Mouse (Mus musculus) embryonic facial prominence, embryonic 10.5 days (tissue): ENCODE measurements at regions not wholly inside any gene's neighbourhood (a gene's known extent, or its start where the extent isn't known, plus 50 kb on each side); places are given as distances from the start of the nearest gene placed in this dataset.

Experiments
- DNase-seq: peaks from one replicate; pipeline ENCODE4 v3.0.0-alpha.2; 2017; ENCODE audit warnings: low spot score
- H3K27ac ChIP-seq: fragments of 300-500 bp; sonication (generic); replicated peaks from 2 replicates; pipeline ENCODE4 v1.5.1; 2016; ENCODE audit warnings: mild to moderate bottlenecking
- H3K27me3 ChIP-seq: fragments of 300-500 bp; sonication (generic); replicated peaks from 2 replicates; pipeline ENCODE4 v1.6.1; 2016; ENCODE audit warnings: low read depth, mild to moderate bottlenecking; ENCODE audit not compliant: poor library complexity, severe bottlenecking
- H3K36me3 ChIP-seq: fragments of 300-500 bp; sonication (generic); replicated peaks from 2 replicates; pipeline ENCODE4 v1.6.1; 2016; ENCODE audit warnings: mild to moderate bottlenecking, moderate library complexity
- H3K4me1 ChIP-seq: fragments of 300-500 bp; sonication (generic); 2 replicates; pipeline ENCODE4 v1.6.1; 2016
- H3K4me3 ChIP-seq: fragments of 300-500 bp; sonication (generic); 2 replicates; pipeline ENCODE4 v1.5.1; 2016; ENCODE audit warnings: mild to moderate bottlenecking, moderate library complexity
- H3K9me3 ChIP-seq: fragments of 300-500 bp; sonication (generic); 2 replicates; pipeline ENCODE4 v1.6.1; 2016; ENCODE audit warnings: mild to moderate bottlenecking
- WGBS: fragments of 180-500 bp; shearing (Covaris S2); methylation state at CpG from one replicate; pipeline ENCODE4 v1.1.7; 2016; 5-methylcytosine and 5-hydroxymethylcytosine counted together

DNA sequence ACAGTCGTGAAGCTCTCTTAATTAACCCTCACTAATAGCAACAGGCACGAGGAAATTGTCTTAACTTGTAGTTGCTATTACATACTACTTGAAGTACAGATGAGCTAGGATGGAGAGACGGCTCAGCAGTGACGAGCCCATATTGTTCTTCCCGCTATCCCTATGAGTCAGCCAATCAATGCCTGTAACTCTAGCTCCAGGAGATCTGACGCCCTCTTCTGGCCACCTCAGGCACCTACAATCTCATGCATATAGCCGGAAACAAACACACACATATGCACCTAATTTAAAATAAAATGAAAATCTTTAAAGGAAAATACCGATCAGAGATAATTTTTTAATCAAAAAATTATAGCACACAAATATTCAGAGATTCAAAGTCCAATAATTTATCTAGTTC lies 125.3 kb upstream of the Fn1 start:
- Histone ChIP-seq H3K27me3 (no peaks in the 10 kb centered on the region), H3K4me1 (no peaks in the 10 kb centered on the region), H3K36me3 (no peaks in the 10 kb centered on the region), H3K9me3 (no peaks in the 10 kb centered on the region), H3K4me3 (no peak overlapping the region), H3K27ac (no peak overlapping the region)
- WGBS: 91% methylated on average over 8 of the region's 8 CpGs
- DNase-seq: no peak

DNA sequence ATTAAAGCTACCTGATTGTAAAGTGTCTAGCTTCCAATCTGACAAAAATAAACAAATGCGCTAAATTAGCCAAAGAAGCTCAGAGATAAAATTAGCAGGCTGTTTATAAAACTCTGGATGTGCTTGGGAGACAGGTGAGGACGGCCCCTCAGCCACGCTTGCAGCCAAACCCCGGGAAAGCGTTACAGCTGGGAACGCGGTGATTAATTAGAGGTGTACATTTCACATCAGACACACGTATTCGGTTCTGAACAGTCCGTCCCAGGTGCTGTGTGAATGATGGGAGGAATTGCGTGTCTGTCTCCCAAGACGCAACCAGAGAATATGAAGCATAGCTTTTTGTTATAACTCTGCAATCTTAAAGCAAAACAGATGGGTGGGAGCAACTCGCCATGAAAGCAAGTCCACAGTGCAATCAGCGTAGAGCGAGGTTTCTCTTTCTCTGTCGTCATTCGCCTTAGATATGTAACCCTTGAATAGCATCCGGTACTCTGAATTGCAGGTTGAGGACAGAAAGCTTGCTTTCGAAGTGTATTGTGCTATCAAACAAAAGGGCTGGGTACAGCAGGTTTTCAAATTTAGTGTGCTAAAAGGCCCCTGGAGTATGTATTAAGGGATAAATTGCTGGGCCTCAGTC lies 123.0 kb upstream of the Fn1 start:
- Histone ChIP-seq H3K9me3 (no peaks in the 10 kb centered on the region), H3K4me1 (no peaks in the 10 kb centered on the region), H3K27me3 (no peaks in the 10 kb centered on the region), H3K27ac (no peak overlapping the region), H3K36me3 (no peaks in the 10 kb centered on the region), H3K4me3 (no peak overlapping the region)
- no peak for DNase-seq
- WGBS: 81% methylated on average over 19 of the region's 19 CpGs

DNA sequence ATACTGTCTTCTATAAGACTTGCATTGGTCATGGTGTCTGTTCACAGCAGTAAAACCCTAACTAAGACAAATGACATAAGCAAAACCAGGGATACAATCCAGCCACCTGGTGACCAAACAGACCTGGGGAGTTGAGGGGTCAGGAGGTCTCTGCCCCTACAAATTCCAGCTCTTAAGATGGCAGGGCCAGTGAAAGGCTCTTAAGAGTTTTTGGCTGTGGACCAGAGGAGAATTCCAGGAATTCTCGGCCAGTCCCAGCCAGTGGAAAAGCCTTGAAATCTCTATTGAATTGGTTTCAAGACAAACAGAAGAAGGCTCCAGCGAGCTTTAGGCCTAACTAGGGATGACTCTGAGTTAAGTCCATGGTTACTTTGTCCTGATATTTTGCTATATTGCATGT lies 119.5 kb upstream of the Fn1 start:
- no peaks in the 10 kb centered on the region for H3K27me3 ChIP-seq
- no peaks in the 10 kb centered on the region for H3K4me1 ChIP-seq
- DNase-seq: no peak
- H3K4me3 ChIP-seq: no peak overlapping the region
- no peaks in the 10 kb centered on the region for H3K9me3 ChIP-seq
- no peak overlapping the region for H3K27ac ChIP-seq
- 78% methylated on average over 2 of the region's 2 CpGs for WGBS
- H3K36me3 ChIP-seq: no peaks in the 10 kb centered on the region

DNA sequence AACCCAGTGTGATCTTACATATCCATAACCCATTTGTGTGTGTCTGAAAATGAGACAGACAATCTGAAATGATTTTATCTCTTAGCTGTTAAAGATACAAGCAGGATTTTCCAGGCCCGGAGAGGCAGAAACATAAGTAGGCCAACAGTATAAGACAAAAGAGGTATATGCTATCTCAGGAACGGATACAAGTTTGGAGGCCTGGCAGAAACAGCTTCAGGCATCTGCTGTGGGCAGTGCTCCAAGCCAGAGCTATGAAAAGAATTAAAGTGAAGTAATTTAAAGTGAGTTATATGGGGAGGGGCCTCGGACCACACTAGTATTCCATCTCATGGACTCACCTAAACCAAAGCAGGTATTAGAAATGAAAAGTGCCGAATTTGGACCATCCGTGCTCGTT lies 118.8 kb upstream of the Fn1 start:
- Histone ChIP-seq H3K4me1 (no peaks in the 10 kb centered on the region), H3K27me3 (no peaks in the 10 kb centered on the region), H3K9me3 (no peaks in the 10 kb centered on the region), H3K27ac (no peak overlapping the region), H3K36me3 (no peaks in the 10 kb centered on the region), H3K4me3 (no peak overlapping the region)
- no peak for DNase-seq
- WGBS: 94% methylated on average over 6 of the region's 6 CpGs

DNA sequence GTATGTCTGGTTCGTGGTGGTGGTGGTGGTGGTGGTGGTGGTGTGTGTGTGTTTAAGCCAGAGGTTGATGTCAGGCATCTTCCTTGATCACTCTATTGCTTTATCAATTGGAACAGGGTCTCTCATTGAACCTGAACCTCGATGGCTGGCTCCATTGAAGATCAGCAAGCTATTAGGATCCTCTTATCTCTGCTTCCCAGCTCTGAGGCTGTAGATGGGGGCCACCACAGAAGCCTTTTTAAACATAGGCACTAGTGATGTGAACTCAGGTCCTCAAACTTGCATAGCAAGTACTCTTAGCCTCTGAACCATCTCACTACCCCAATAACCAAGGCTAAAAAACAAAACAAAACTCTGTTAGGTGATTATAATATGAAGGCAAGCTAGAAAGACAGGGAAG lies 116.6 kb upstream of the Fn1 start:
- Histone ChIP-seq H3K27me3 (no peaks in the 10 kb centered on the region), H3K9me3 (no peaks in the 10 kb centered on the region), H3K4me3 (no peak overlapping the region), H3K36me3 (no peaks in the 10 kb centered on the region), H3K27ac (no peak overlapping the region), H3K4me1 (no peaks in the 10 kb centered on the region)
- no peak for DNase-seq
- WGBS: 77% methylated on average over 2 of the region's 2 CpGs

DNA sequence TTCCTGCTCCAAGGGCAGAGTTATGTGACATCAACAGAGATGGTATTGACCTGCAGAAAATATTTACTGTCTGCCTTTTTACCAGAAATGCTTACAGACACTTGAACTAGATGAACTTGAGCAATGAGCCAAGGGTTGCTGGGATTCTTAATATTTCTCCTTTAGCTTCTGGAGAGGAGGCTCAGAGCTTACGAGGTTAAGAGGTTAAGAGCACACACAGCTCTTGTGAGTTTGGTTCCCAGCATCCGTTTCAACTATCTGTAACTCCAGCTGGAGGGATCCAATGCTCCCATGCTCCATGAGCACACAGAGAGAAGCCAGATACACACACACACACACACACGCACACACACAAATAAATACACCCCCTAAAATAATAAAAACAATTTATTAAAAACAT lies 114.7 kb upstream of the Fn1 start:
- WGBS: 85% methylated on average over 3 of the region's 3 CpGs
- Histone ChIP-seq H3K36me3 (no peaks in the 10 kb centered on the region), H3K4me3 (no peak overlapping the region), H3K27me3 (no peaks in the 10 kb centered on the region), H3K9me3 (no peaks in the 10 kb centered on the region), H3K4me1 (no peaks in the 10 kb centered on the region), H3K27ac (no peak overlapping the region)
- no peak for DNase-seq

DNA sequence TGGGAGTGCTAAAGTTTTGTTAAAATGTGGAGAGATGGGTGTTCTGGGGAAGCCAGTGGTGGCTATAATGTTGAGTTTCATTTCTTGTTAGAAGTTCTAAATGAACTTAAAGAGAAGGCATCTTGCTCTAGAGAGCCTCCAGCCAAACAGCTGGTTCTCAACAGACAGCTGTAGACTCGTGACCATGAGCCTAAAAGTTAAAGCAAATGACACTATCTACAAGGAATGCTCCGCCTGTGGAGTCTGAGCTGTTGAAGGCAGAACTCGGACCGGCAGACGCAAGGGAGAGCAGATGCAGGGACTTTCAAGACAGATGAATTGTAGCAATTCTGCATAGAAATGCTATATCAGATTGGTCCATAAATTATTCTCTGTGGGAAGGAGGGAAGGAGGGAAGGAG lies 114.1 kb upstream of the Fn1 start:
- Histone ChIP-seq H3K36me3 (no peaks in the 10 kb centered on the region), H3K27ac (no peak overlapping the region), H3K9me3 (no peaks in the 10 kb centered on the region), H3K4me1 (no peaks in the 10 kb centered on the region), H3K27me3 (no peaks in the 10 kb centered on the region), H3K4me3 (no peak overlapping the region)
- 86% methylated on average over 5 of the region's 5 CpGs for WGBS
- no peak for DNase-seq

DNA sequence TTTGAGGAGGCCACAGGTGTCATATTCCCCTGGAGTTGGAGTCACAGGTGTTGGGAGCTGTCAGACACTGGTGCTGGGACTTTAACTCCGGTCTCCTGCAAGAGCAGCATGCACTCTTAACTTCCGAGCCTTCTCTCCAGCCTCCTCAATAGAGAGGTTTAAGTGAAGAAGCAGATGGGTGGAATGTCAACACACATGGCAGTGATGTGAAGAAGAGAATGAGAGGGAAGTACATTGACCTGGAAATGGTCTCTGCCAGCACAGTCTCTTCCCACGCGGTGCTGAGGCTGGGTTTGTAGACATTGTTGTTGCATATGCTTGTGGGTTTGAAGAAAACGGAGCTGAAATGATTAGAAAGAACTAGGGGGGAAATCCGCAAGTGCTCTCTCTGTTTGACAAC lies 112.0 kb upstream of the Fn1 start:
- DNase-seq: no peak
- Histone ChIP-seq H3K27ac (no peak overlapping the region), H3K9me3 (no peaks in the 10 kb centered on the region), H3K27me3 (no peaks in the 10 kb centered on the region), H3K4me3 (no peak overlapping the region), H3K4me1 (no peaks in the 10 kb centered on the region), H3K36me3 (no peaks in the 10 kb centered on the region)
- WGBS: 90% methylated on average over 6 of the region's 6 CpGs

DNA sequence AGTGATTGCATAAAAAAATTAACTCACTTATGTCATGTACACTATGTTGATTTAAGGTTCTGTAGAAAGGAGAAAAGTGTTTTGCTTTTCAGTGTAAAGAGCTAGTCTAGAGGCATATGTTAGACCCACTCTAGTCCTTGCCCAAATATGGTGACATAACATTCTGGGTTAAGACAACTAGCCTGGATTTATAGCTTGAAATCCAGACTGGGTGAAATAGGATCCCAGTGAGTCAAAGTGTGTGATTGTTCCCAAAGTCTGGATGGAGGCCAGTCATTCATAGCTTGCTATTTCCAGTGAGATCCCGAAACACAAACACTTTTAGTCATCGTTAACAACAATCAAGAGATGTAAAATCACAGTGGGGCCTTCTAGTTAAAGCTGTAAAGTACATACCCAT lies 110.5 kb upstream of the Fn1 start:
- H3K27me3 ChIP-seq: no peaks in the 10 kb centered on the region
- no peaks in the 10 kb centered on the region for H3K36me3 ChIP-seq
- H3K4me3 ChIP-seq: no peak overlapping the region
- DNase-seq: no peak
- H3K27ac ChIP-seq: no peak overlapping the region
- no peaks in the 10 kb centered on the region for H3K4me1 ChIP-seq
- 84% methylated on average over 2 of the region's 2 CpGs for WGBS
- H3K9me3 ChIP-seq: no peaks in the 10 kb centered on the region

DNA sequence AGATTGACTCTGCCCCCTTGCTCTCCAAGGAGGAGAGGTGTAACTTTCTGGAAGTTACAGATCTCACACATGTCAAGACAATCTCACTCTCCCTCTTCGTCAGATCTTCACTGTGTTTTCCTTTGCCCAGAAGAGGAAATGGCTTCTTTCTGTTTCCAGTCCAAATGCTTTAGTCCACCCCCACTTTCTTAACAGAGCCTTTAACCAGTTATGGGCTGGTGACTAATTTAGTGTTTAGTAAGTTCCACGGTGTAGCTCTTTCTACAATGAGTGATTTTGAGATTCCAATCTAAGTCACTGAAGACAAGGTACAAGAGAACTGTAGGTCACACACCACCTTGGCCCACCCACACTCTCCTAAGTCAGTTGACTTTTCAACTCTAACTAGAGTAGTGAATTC lies 107.3 kb upstream of the Fn1 start:
- Histone ChIP-seq H3K9me3 (no peaks in the 10 kb centered on the region), H3K4me1 (no peaks in the 10 kb centered on the region), H3K4me3 (no peak overlapping the region), H3K27me3 (no peaks in the 10 kb centered on the region), H3K27ac (no peak overlapping the region), H3K36me3 (no peaks in the 10 kb centered on the region)
- WGBS: 69% methylated on average over 2 of the region's 2 CpGs
- DNase-seq: no peak

DNA sequence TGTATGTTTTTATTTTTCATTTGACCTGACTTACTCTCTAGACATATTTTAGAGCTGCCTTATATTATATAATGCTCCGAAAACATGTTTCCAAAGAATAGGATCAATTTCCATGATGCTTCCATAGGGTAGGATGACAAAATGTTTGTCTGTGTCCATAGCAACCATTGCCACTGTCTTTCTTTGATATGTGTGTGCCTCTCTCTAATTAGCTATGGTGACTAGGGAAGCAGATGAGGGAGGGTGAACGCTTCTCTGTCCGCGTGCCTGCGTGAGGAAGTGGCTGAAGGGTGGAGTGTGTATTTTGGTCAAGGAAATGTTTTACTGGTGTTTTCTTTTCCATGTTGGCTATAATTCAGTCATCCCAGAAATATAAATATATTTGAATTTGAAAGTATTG lies 104.2 kb upstream of the Fn1 start:
- no peak for DNase-seq
- Histone ChIP-seq H3K27me3 (no peaks in the 10 kb centered on the region), H3K9me3 (0 out of 2 replicates have a peak, but pooled peaks cover 6% of the 10 kb centered on the region), H3K4me3 (no peak overlapping the region), H3K4me1 (no peaks in the 10 kb centered on the region), H3K36me3 (no peaks in the 10 kb centered on the region), H3K27ac (no peak overlapping the region)
- 79% methylated on average over 5 of the region's 5 CpGs for WGBS

DNA sequence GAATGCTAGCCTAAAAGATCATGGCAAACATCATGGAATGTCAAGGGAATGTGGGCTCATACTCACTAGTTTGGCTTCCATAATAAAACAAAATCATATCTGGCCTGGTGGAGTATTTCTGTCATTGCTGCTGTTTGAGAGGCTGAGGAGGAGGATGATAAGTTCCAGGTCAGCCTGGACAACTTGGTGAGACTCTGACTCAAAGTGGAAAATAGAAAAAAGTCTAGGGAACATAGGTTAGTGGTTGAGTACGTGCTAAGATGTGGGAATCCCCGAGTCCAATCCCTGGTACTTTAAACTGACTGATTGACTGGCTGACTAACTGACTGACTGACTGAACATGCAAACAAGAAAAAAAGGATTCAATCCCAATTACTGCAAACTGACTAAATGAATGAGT lies 103.2 kb upstream of the Fn1 start:
- no peak for DNase-seq
- 0 out of 2 replicates have a peak, but pooled peaks cover 6% of the 10 kb centered on the region for H3K9me3 ChIP-seq
- no peak overlapping the region for H3K27ac ChIP-seq
- no peak overlapping the region for H3K4me3 ChIP-seq
- WGBS: 81% methylated on average over 2 of the region's 2 CpGs
- H3K27me3 ChIP-seq: no peaks in the 10 kb centered on the region
- H3K36me3 ChIP-seq: no peaks in the 10 kb centered on the region
- no peaks in the 10 kb centered on the region for H3K4me1 ChIP-seq

DNA sequence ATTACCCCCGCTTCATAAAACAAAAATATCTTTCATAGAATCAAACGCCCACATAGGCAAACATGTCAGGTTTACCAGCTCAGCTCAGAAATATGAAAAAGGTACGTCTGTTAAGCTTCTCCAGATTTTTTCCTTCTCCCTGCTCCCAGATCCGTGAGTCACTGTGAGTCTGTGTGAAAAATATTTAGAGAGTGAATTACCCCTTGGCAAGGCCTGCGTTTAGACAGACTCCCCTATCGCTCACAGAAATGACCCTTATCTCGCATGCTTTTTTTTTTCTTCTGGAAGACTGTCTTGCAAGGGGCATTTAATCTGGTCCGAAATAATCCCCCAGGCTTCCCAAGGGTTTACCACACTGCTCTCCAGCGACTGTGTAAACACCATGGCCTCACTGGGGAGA lies 102.4 kb upstream of the Fn1 start:
- H3K4me3 ChIP-seq: no peak overlapping the region
- no peaks in the 10 kb centered on the region for H3K27me3 ChIP-seq
- no peak overlapping the region for H3K27ac ChIP-seq
- 0 out of 2 replicates have a peak, but pooled peaks cover 6% of the 10 kb centered on the region for H3K9me3 ChIP-seq
- DNase-seq: no peak
- WGBS: 68% methylated on average over 9 of the region's 9 CpGs
- no peaks in the 10 kb centered on the region for H3K36me3 ChIP-seq
- H3K4me1 ChIP-seq: no peaks in the 10 kb centered on the region

DNA sequence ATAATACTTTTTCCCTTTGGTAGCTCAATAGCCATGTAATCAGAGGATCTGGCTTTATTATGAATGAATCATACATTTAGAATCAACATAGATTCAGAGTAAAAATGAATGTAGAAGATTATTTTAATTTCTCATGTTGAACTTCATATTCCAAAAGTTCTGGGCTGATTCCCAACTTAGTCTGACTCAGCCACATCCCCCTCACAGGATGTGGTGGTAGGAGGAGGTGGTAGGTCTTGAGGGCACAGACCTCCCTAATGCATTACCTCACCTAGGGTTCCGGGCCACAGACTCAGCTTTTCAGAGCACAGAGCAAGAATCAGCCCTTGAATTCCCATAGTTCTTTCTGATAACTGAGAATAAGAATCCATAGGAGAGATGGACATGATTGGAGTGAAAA lies 99.4 kb upstream of the Fn1 start:
- Histone ChIP-seq H3K27me3 (no peaks in the 10 kb centered on the region), H3K36me3 (no peaks in the 10 kb centered on the region), H3K9me3 (0 out of 2 replicates have a peak, but pooled peaks cover 6% of the 10 kb centered on the region), H3K27ac (no peak overlapping the region), H3K4me1 (no peaks in the 10 kb centered on the region), H3K4me3 (no peak overlapping the region)
- no peak for DNase-seq
- WGBS: 96% methylated on average over 1 of the region's 1 CpGs
